Mouse (Mus musculus): ENCODE results near the gene Pradc1. TPM values are rescaled to one million over a fixed set of nuclear protein-coding genes. Genes with fewer than 3 reads are reported as not detected.

Gene Pradc1
- polyA plus RNA-seq, 1 experiment from 2014 or later = 28.0 TPM

- no peaks in the 10 kb centered on the region for H3K9me3 ChIP-seq (ENCODE audit: control insufficient read depth, low read length)
- WGBS = 84% methylated on average over 5 of the region's 5 CpGs
- DNase-seq (ENCODE audit: low spot score) = no peak
- H3K4me1 ChIP-seq (ENCODE audit: control insufficient read depth, insufficient read depth, low read length) = no peaks in the 10 kb centered on the region
- H3K27me3 ChIP-seq (ENCODE audit: control insufficient read depth, insufficient read depth, low read length) = no peaks in the 10 kb centered on the region
- H3K4me2 ChIP-seq (ENCODE audit: low read depth) = no peak overlapping the region
- H3K36me3 ChIP-seq (ENCODE audit: control insufficient read depth, insufficient read depth, low read length) = peaks cover 13% of the 10 kb centered on the region
- H3K4me3 ChIP-seq (ENCODE audit: low read depth, low read length) = no peak overlapping the region
- no peak for ATAC-seq (ENCODE audit: insufficient read depth, low FRiP score, low TSS enrichment)
- H3K27ac ChIP-seq (ENCODE audit: low read depth, low read length) = no peak overlapping the region
- H3K9ac ChIP-seq (ENCODE audit: low read length) = no peak overlapping the region
Measured at GRCm38 (mm10) chr6:85445286-85445685, 6.5 kb downstream of the Pradc1 start.

GRCm38 (mm10) chr6:85444266-85444965 is 7.4 kb downstream of the Pradc1 start:
- H3K36me3 ChIP-seq (ENCODE audit: control insufficient read depth, insufficient read depth, low read length) = peaks cover 13% of the 10 kb centered on the region
- no peak overlapping the region for H3K27ac ChIP-seq (ENCODE audit: low read depth, low read length)
- 91% methylated on average over 8 of the region's 8 CpGs for WGBS
- H3K4me1 ChIP-seq (ENCODE audit: control insufficient read depth, insufficient read depth, low read length) = no peaks in the 10 kb centered on the region
- no peak for DNase-seq (ENCODE audit: low spot score)
- H3K9me3 ChIP-seq (ENCODE audit: control insufficient read depth, low read length) = no peaks in the 10 kb centered on the region
- no peak overlapping the region for H3K4me3 ChIP-seq (ENCODE audit: low read depth, low read length)
- H3K27me3 ChIP-seq (ENCODE audit: control insufficient read depth, insufficient read depth, low read length) = no peaks in the 10 kb centered on the region
- no peak for ATAC-seq (ENCODE audit: insufficient read depth, low FRiP score, low TSS enrichment)
- H3K4me2 ChIP-seq (ENCODE audit: low read depth) = no peak overlapping the region
- H3K9ac ChIP-seq (ENCODE audit: low read length) = no peak overlapping the region; the same call in 1 of the 2 replicates

- Histone ChIP-seq H3K4me1 (ENCODE audit: control insufficient read depth, insufficient read depth, low read length) (no peaks in the 10 kb centered on the region), H3K4me3 (ENCODE audit: low read depth, low read length) (no peak overlapping the region), H3K4me2 (ENCODE audit: low read depth) (no peak overlapping the region), H3K9me3 (ENCODE audit: control insufficient read depth, low read length) (no peaks in the 10 kb centered on the region), H3K27me3 (ENCODE audit: control insufficient read depth, insufficient read depth, low read length) (no peaks in the 10 kb centered on the region), H3K27ac (ENCODE audit: low read depth, low read length) (no peak overlapping the region), H3K36me3 (ENCODE audit: control insufficient read depth, insufficient read depth, low read length) (peaks cover 15% of the 10 kb centered on the region), H3K9ac (ENCODE audit: low read length) (no peak overlapping the region)
- DNase-seq (ENCODE audit: low spot score) = no peak
- no peak for ATAC-seq (ENCODE audit: insufficient read depth, low FRiP score, low TSS enrichment)
- WGBS = 86% methylated on average over 3 of the region's 3 CpGs
Measured at GRCm38 (mm10) chr6:85443488-85444233, 8.1 kb downstream of the Pradc1 start.

GRCm38 (mm10) chr6:85441142-85441541 is 10.6 kb downstream of the Pradc1 start:
- H3K27ac ChIP-seq (ENCODE audit: low read depth, low read length) = no peak overlapping the region
- no peaks in the 10 kb centered on the region for H3K27me3 ChIP-seq (ENCODE audit: control insufficient read depth, insufficient read depth, low read length)
- no peak overlapping the region for H3K9ac ChIP-seq (ENCODE audit: low read length)
- no peaks in the 10 kb centered on the region for H3K9me3 ChIP-seq (ENCODE audit: control insufficient read depth, low read length)
- no peak for DNase-seq (ENCODE audit: low spot score)
- peaks cover 14% of the 10 kb centered on the region for H3K36me3 ChIP-seq (ENCODE audit: control insufficient read depth, insufficient read depth, low read length)
- ATAC-seq (ENCODE audit: insufficient read depth, low FRiP score, low TSS enrichment) = no peak
- 87% methylated on average over 4 of the region's 4 CpGs for WGBS
- H3K4me1 ChIP-seq (ENCODE audit: control insufficient read depth, insufficient read depth, low read length) = no peaks in the 10 kb centered on the region
- H3K4me2 ChIP-seq (ENCODE audit: low read depth) = no peak overlapping the region
- no peak overlapping the region for H3K4me3 ChIP-seq (ENCODE audit: low read depth, low read length)

GRCm38 (mm10) chr6:85436631-85437030 is 15.1 kb downstream of the Pradc1 start:
- Histone ChIP-seq H3K9me3 (ENCODE audit: control insufficient read depth, low read length) (no peaks in the 10 kb centered on the region), H3K27me3 (ENCODE audit: control insufficient read depth, insufficient read depth, low read length) (no peaks in the 10 kb centered on the region), H3K4me1 (ENCODE audit: control insufficient read depth, insufficient read depth, low read length) (no peaks in the 10 kb centered on the region; the same call in 1 of the 2 replicates), H3K9ac (ENCODE audit: low read length) (no peak overlapping the region), H3K27ac (ENCODE audit: low read depth, low read length) (no peak overlapping the region), H3K4me3 (ENCODE audit: low read depth, low read length) (no peak overlapping the region), H3K4me2 (ENCODE audit: low read depth) (no peak overlapping the region), H3K36me3 (ENCODE audit: control insufficient read depth, insufficient read depth, low read length) (peaks cover 5% of the 10 kb centered on the region)
- WGBS = 94% methylated on average over 5 of the region's 6 CpGs
- ATAC-seq (ENCODE audit: insufficient read depth, low FRiP score, low TSS enrichment) (no peak), DNase-seq (ENCODE audit: low spot score) (no peak)

GRCm38 (mm10) chr6:85436204-85436603 is 15.6 kb downstream of the Pradc1 start:
- no peak for ATAC-seq (ENCODE audit: insufficient read depth, low FRiP score, low TSS enrichment)
- H3K27ac ChIP-seq (ENCODE audit: low read depth, low read length) = no peak overlapping the region
- H3K4me2 ChIP-seq (ENCODE audit: low read depth) = no peak overlapping the region
- no peaks in the 10 kb centered on the region; the same call in 1 of the 2 replicates for H3K4me1 ChIP-seq (ENCODE audit: control insufficient read depth, insufficient read depth, low read length)
- WGBS = 97% methylated on average over 1 of the region's 1 CpGs
- no peaks in the 10 kb centered on the region for H3K9me3 ChIP-seq (ENCODE audit: control insufficient read depth, low read length)
- H3K9ac ChIP-seq (ENCODE audit: low read length) = no peak overlapping the region
- no peak for DNase-seq (ENCODE audit: low spot score)
- peaks cover 5% of the 10 kb centered on the region for H3K36me3 ChIP-seq (ENCODE audit: control insufficient read depth, insufficient read depth, low read length)
- H3K4me3 ChIP-seq (ENCODE audit: low read depth, low read length) = no peak overlapping the region
- H3K27me3 ChIP-seq (ENCODE audit: control insufficient read depth, insufficient read depth, low read length) = no peaks in the 10 kb centered on the region

- DNase-seq (ENCODE audit: low spot score) (no peak), ATAC-seq (ENCODE audit: insufficient read depth, low FRiP score, low TSS enrichment) (no peak)
- H3K4me1 ChIP-seq (ENCODE audit: control insufficient read depth, insufficient read depth, low read length) = no peaks in the 10 kb centered on the region; the same call in 1 of the 2 replicates
- no peaks in the 10 kb centered on the region for H3K9me3 ChIP-seq (ENCODE audit: control insufficient read depth, low read length)
- no peak overlapping the region for H3K4me2 ChIP-seq (ENCODE audit: low read depth)
- peaks cover 3% of the 10 kb centered on the region; the same call in 1 of the 2 replicates for H3K36me3 ChIP-seq (ENCODE audit: control insufficient read depth, insufficient read depth, low read length)
- no peak overlapping the region for H3K27ac ChIP-seq (ENCODE audit: low read depth, low read length)
- H3K4me3 ChIP-seq (ENCODE audit: low read depth, low read length) = no peak overlapping the region
- WGBS = 87% methylated on average over 5 of the region's 5 CpGs
- H3K27me3 ChIP-seq (ENCODE audit: control insufficient read depth, insufficient read depth, low read length) = no peaks in the 10 kb centered on the region
- no peak overlapping the region for H3K9ac ChIP-seq (ENCODE audit: low read length)
Measured at GRCm38 (mm10) chr6:85433865-85434264, 17.9 kb downstream of the Pradc1 start.

GRCm38 (mm10) chr6:85431842-85432431 is 19.8 kb downstream of the Pradc1 start, which contains the start of gene Smyd5:
Smyd5 (plus strand) TSS chr6:85431989.
- Histone ChIP-seq H3K36me3 (ENCODE audit: control insufficient read depth, insufficient read depth, low read length) (no peaks in the 10 kb centered on the region), H3K27me3 (ENCODE audit: control insufficient read depth, insufficient read depth, low read length) (no peaks in the 10 kb centered on the region; the same call in 1 of the 2 replicates), H3K4me2 (ENCODE audit: low read depth) (peak within 1 kb of the TSS; percentile 85), H3K9ac (ENCODE audit: low read length) (peak within 1 kb of the TSS; percentile 68), H3K4me3 (ENCODE audit: low read depth, low read length) (peak within 1 kb of the TSS; percentile 93), H3K9me3 (ENCODE audit: control insufficient read depth, low read length) (no peaks in the 10 kb centered on the region), H3K27ac (ENCODE audit: low read depth, low read length) (no peak within 1 kb of the TSS), H3K4me1 (ENCODE audit: control insufficient read depth, insufficient read depth, low read length) (no peaks in the 10 kb centered on the region; the same call in 1 of the 2 replicates)
- DNase-seq (ENCODE audit: low spot score) = peak; percentile 89
- ATAC-seq (ENCODE audit: insufficient read depth, low FRiP score, low TSS enrichment) = peak; percentile 67
- 0% methylated on average over 39 of the region's 39 CpGs for WGBS
